In genomic region chr2:34526527-34527371, GRCm38 (mm10) we compare ENCODE assay signal across 8 mouse cellular contexts.
DNase-seq lines count a peak whose midpoint lies in the region; ATAC-seq lines count a peak whose summit lies in the region.

No protein-coding gene starts in this region.

- no peaks in the 10 kb centered on the region for H3K4me1 ChIP-seq in heart, embryonic 11.5 days (ENCODE audit: control insufficient read depth, insufficient read depth, low read length)

- no peaks in the 10 kb centered on the region for H3K27me3 ChIP-seq in heart, embryonic 11.5 days (ENCODE audit: control insufficient read depth, insufficient read depth, low read length)

- no peak overlapping the region for H3K27ac ChIP-seq in heart, embryonic 11.5 days (ENCODE audit: low read depth, low read length)

- peak; percentile 59 to 68 for DNase-seq in heart, adult 18-20 months
- DNase-seq in adrenal gland, postnatal 10 days = peak; percentile 79
- peak; percentile 20 for DNase-seq in forelimb bud, embryonic 11.5 days (ENCODE audit: low read depth, low spot score)
- DNase-seq in kidney, postnatal 36 days = peak; percentile 33 to 34
- DNase-seq in c-Kit-positive CD71-positive TER-119-positive erythroid progenitor cells, embryonic 14.5 days (ENCODE audit: low spot score) = no peak
- DNase-seq in layer of hippocampus, adult 11-12 months (ENCODE audit: low spot score) = no peak

- no peak for ATAC-seq in heart, embryonic 11.5 days (replicated peaks; ENCODE audit: insufficient number of reproducible peaks, low FRiP score, low TSS enrichment)
- ATAC-seq in megakaryocyte-erythroid progenitor cell, adult 5-6 weeks (replicated peaks; ENCODE audit: low FRiP score, low TSS enrichment, poor library complexity, severe bottlenecking) = no peak

- no peak overlapping the region for H3K4me2 ChIP-seq in heart, embryonic 11.5 days

- no peaks in the 10 kb centered on the region; the same call in 1 of the 2 replicates for H3K36me3 ChIP-seq in heart, embryonic 11.5 days (ENCODE audit: control insufficient read depth, insufficient read depth, low read length)

- no peak overlapping the region for H3K9ac ChIP-seq in heart, embryonic 11.5 days (ENCODE audit: low read depth, low read length)

- WGBS in heart, embryonic 11.5 days (ENCODE audit: insufficient replicate concordance) = 75% methylated on average over 15 of the region's 15 CpGs

- no peaks in the 10 kb centered on the region for H3K9me3 ChIP-seq in heart, embryonic 11.5 days (replicated peaks; ENCODE audit: control insufficient read depth, low read length)

- no peak overlapping the region for H3K4me3 ChIP-seq in heart, embryonic 11.5 days (ENCODE audit: low read depth, low read length)

Comparison
In these comparisons a context has a peak if more than half of its experiments do, and no peak if none do; other contexts are left out.
1. DNase-seq: peak in heart, adult 18-20 months (2 of 2), adrenal gland, postnatal 10 days (single experiment), forelimb bud, embryonic 11.5 days (single experiment) and kidney, postnatal 36 days (2 of 2); none in c-Kit-positive CD71-positive TER-119-positive erythroid progenitor cells, embryonic 14.5 days (single experiment) and layer of hippocampus, adult 11-12 months (single experiment).